Mouse (Mus musculus): ENCODE measurements around the gene Gm12258. TPM values are rescaled to one million over a fixed set of nuclear protein-coding genes. Genes with fewer than 3 reads are reported as not detected.

Gene Gm12258
- polyA plus RNA-seq, 1 experiment from 2014 or later, result 11.4 TPM

GRCm38 (mm10) chr11:58867954-58868330 lies 21.0 kb downstream of the Gm12258 start:
- no peak overlapping the region for H3K9ac ChIP-seq (replicated peaks; ENCODE audit: low read depth, low read length)
- no peak overlapping the region for H3K27ac ChIP-seq (ENCODE audit: low read length)

DNA sequence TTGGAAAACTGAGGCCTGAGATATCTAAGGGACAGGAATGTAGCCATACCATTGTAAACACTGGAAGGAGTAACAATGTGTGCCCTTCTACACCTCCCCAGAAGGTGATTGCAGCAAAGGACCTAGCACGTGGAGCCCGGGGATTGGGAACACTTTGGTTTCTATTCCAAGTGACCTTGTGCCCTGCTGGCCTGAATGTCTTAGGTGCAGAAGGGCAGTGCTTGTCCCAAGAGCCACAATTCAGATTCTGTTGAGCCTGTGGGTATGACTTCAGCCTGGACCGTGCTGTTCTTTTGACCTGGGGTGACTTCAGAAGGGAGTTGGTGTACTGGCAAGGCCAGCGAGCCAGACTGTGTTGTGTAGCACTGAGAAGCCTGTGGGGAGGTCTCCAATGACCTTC lies 24.0 kb downstream of the Gm12258 start:
- Histone ChIP-seq H3K4me3 (ENCODE audit: low read depth, low read length) (no peak overlapping the region), H3K4me1 (ENCODE audit: control insufficient read depth, insufficient read depth, low read length) (peaks cover 4% of the 10 kb centered on the region; the same call in 1 of the 2 replicates), H3K9me3 (ENCODE audit: control insufficient read depth, low read depth, low read length) (no peaks in the 10 kb centered on the region), H3K27ac (ENCODE audit: low read length) (no peak overlapping the region), H3K27me3 (ENCODE audit: control insufficient read depth, insufficient read depth, low read length) (no peaks in the 10 kb centered on the region), H3K4me2 (replicated peaks; ENCODE audit: low read depth, low read length) (no peak overlapping the region), H3K9ac (replicated peaks; ENCODE audit: low read depth, low read length) (no peak overlapping the region), H3K36me3 (ENCODE audit: control insufficient read depth, insufficient read depth, low read length) (peaks cover 12% of the 10 kb centered on the region; the same call in 1 of the 2 replicates)
- 79% methylated on average over 4 of the region's 4 CpGs for WGBS
- no peak for ATAC-seq (ENCODE audit: insufficient number of reproducible peaks, insufficient read depth, low FRiP score, low read depth)

More at GRCm38 (mm10) chr11:58867954-58868330, 21.0 kb downstream of the Gm12258 start:
- H3K4me1 ChIP-seq (ENCODE audit: control insufficient read depth, insufficient read depth, low read length), result peaks cover 4% of the 10 kb centered on the region; the same call in 1 of the 2 replicates
- H3K9me3 ChIP-seq (ENCODE audit: control insufficient read depth, low read depth, low read length), result no peaks in the 10 kb centered on the region
- H3K4me2 ChIP-seq (replicated peaks; ENCODE audit: low read depth, low read length), result peak overlapping the region; percentile 62
- 82% methylated on average over 6 of the region's 6 CpGs for WGBS
- H3K36me3 ChIP-seq (ENCODE audit: control insufficient read depth, insufficient read depth, low read length), result peaks cover 12% of the 10 kb centered on the region; the same call in 1 of the 2 replicates
- ATAC-seq (ENCODE audit: insufficient number of reproducible peaks, insufficient read depth, low FRiP score, low read depth), result no peak
- no peaks in the 10 kb centered on the region for H3K27me3 ChIP-seq (ENCODE audit: control insufficient read depth, insufficient read depth, low read length)
- H3K4me3 ChIP-seq (ENCODE audit: low read depth, low read length), result peak overlapping the region; percentile 53

GRCm38 (mm10) chr11:58883756-58884155 lies 36.8 kb downstream of the Gm12258 start:
- Histone ChIP-seq H3K27ac (ENCODE audit: low read length) (no peak overlapping the region), H3K9me3 (ENCODE audit: control insufficient read depth, low read depth, low read length) (no peaks in the 10 kb centered on the region), H3K4me2 (replicated peaks; ENCODE audit: low read depth, low read length) (no peak overlapping the region), H3K4me3 (ENCODE audit: low read depth, low read length) (no peak overlapping the region), H3K36me3 (ENCODE audit: control insufficient read depth, insufficient read depth, low read length) (peaks cover 29% of the 10 kb centered on the region), H3K4me1 (ENCODE audit: control insufficient read depth, insufficient read depth, low read length) (no peaks in the 10 kb centered on the region), H3K27me3 (ENCODE audit: control insufficient read depth, insufficient read depth, low read length) (no peaks in the 10 kb centered on the region), H3K9ac (replicated peaks; ENCODE audit: low read depth, low read length) (no peak overlapping the region)
- WGBS, result 82% methylated on average over 8 of the region's 8 CpGs
- no peak for ATAC-seq (ENCODE audit: insufficient number of reproducible peaks, insufficient read depth, low FRiP score, low read depth)

- Histone ChIP-seq H3K4me3 (ENCODE audit: low read depth, low read length) (no peak overlapping the region), H3K36me3 (ENCODE audit: control insufficient read depth, insufficient read depth, low read length) (peaks cover 37% of the 10 kb centered on the region), H3K4me2 (replicated peaks; ENCODE audit: low read depth, low read length) (no peak overlapping the region), H3K4me1 (ENCODE audit: control insufficient read depth, insufficient read depth, low read length) (no peaks in the 10 kb centered on the region), H3K27ac (ENCODE audit: low read length) (no peak overlapping the region), H3K9me3 (ENCODE audit: control insufficient read depth, low read depth, low read length) (no peaks in the 10 kb centered on the region), H3K27me3 (ENCODE audit: control insufficient read depth, insufficient read depth, low read length) (no peaks in the 10 kb centered on the region), H3K9ac (replicated peaks; ENCODE audit: low read depth, low read length) (no peak overlapping the region)
- no peak for ATAC-seq (ENCODE audit: insufficient number of reproducible peaks, insufficient read depth, low FRiP score, low read depth)
- WGBS, result 90% methylated on average over 10 of the region's 10 CpGs
Observed at GRCm38 (mm10) chr11:58890511-58890910, 43.6 kb downstream of the Gm12258 start.

DNA sequence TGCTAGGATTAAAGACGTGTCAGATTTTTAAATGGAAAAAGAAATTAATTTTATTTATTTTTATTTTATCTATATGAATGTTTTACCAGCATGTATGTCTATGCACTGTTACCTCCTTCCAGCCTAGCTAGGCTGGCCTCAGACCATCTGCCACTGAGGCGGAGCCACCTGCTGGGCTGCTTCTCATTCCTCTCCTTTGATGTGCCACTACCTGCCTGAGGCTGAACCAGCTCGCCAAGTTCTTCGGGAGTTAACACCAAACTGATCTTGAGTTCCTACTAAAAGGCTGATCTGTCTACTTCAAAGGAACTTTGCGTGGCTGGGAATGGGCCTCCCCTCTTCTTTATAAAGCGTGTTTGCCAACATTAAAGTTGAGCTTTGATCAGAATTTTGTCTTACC lies 47.5 kb downstream of the Gm12258 start:
- H3K4me2 ChIP-seq (replicated peaks; ENCODE audit: low read depth, low read length), result no peak overlapping the region
- WGBS, result 68% methylated on average over 6 of the region's 6 CpGs
- no peak overlapping the region for H3K27ac ChIP-seq (ENCODE audit: low read length)
- H3K27me3 ChIP-seq (ENCODE audit: control insufficient read depth, insufficient read depth, low read length), result no peaks in the 10 kb centered on the region
- H3K9ac ChIP-seq (replicated peaks; ENCODE audit: low read depth, low read length), result no peak overlapping the region
- no peak overlapping the region for H3K4me3 ChIP-seq (ENCODE audit: low read depth, low read length)
- no peak for ATAC-seq (ENCODE audit: insufficient number of reproducible peaks, insufficient read depth, low FRiP score, low read depth)
- H3K36me3 ChIP-seq (ENCODE audit: control insufficient read depth, insufficient read depth, low read length), result peaks cover 47% of the 10 kb centered on the region
- H3K4me1 ChIP-seq (ENCODE audit: control insufficient read depth, insufficient read depth, low read length), result no peaks in the 10 kb centered on the region
- no peaks in the 10 kb centered on the region for H3K9me3 ChIP-seq (ENCODE audit: control insufficient read depth, low read depth, low read length)

- no peaks in the 10 kb centered on the region for H3K27me3 ChIP-seq (ENCODE audit: control insufficient read depth, insufficient read depth, low read length)
- WGBS, result 88% methylated on average over 6 of the region's 6 CpGs
- no peak overlapping the region for H3K4me2 ChIP-seq (replicated peaks; ENCODE audit: low read depth, low read length)
- no peak overlapping the region for H3K4me3 ChIP-seq (ENCODE audit: low read depth, low read length)
- H3K36me3 ChIP-seq (ENCODE audit: control insufficient read depth, insufficient read depth, low read length), result peaks cover 40% of the 10 kb centered on the region
- H3K9ac ChIP-seq (replicated peaks; ENCODE audit: low read depth, low read length), result no peak overlapping the region
- no peak for ATAC-seq (ENCODE audit: insufficient number of reproducible peaks, insufficient read depth, low FRiP score, low read depth)
- no peaks in the 10 kb centered on the region for H3K4me1 ChIP-seq (ENCODE audit: control insufficient read depth, insufficient read depth, low read length)
- no peak overlapping the region for H3K27ac ChIP-seq (ENCODE audit: low read length)
- H3K9me3 ChIP-seq (ENCODE audit: control insufficient read depth, low read depth, low read length), result no peaks in the 10 kb centered on the region
Observed at GRCm38 (mm10) chr11:58897485-58897884, 50.5 kb downstream of the Gm12258 start.

DNA sequence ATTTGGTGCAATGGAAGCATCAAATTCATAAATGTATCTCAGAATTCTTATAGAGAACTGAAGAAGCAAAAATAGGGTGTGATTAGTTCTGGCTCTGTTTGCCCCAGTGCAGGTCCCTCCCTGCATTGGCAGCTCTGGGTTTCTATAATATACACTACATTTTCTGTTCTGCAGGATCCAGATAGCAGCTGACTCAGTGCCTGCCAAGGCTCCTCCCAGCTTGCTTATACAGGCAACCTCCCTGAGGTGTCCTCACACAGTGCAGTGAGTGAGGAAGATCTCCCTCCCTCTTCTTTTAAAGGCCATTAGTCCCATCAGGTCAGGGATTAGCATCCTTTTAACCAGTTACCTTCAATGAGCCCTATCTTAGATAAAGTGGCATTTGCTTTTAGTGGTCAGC lies 54.1 kb downstream of the Gm12258 start:
- Histone ChIP-seq H3K9me3 (ENCODE audit: control insufficient read depth, low read depth, low read length) (no peaks in the 10 kb centered on the region), H3K4me1 (ENCODE audit: control insufficient read depth, insufficient read depth, low read length) (peaks cover 7% of the 10 kb centered on the region; the same call in 1 of the 2 replicates), H3K4me2 (replicated peaks; ENCODE audit: low read depth, low read length) (no peak overlapping the region), H3K36me3 (ENCODE audit: control insufficient read depth, insufficient read depth, low read length) (peaks cover 27% of the 10 kb centered on the region), H3K9ac (replicated peaks; ENCODE audit: low read depth, low read length) (no peak overlapping the region), H3K27ac (ENCODE audit: low read length) (no peak overlapping the region), H3K27me3 (ENCODE audit: control insufficient read depth, insufficient read depth, low read length) (no peaks in the 10 kb centered on the region), H3K4me3 (ENCODE audit: low read depth, low read length) (no peak overlapping the region)
- no peak for ATAC-seq (ENCODE audit: insufficient number of reproducible peaks, insufficient read depth, low FRiP score, low read depth)

DNA sequence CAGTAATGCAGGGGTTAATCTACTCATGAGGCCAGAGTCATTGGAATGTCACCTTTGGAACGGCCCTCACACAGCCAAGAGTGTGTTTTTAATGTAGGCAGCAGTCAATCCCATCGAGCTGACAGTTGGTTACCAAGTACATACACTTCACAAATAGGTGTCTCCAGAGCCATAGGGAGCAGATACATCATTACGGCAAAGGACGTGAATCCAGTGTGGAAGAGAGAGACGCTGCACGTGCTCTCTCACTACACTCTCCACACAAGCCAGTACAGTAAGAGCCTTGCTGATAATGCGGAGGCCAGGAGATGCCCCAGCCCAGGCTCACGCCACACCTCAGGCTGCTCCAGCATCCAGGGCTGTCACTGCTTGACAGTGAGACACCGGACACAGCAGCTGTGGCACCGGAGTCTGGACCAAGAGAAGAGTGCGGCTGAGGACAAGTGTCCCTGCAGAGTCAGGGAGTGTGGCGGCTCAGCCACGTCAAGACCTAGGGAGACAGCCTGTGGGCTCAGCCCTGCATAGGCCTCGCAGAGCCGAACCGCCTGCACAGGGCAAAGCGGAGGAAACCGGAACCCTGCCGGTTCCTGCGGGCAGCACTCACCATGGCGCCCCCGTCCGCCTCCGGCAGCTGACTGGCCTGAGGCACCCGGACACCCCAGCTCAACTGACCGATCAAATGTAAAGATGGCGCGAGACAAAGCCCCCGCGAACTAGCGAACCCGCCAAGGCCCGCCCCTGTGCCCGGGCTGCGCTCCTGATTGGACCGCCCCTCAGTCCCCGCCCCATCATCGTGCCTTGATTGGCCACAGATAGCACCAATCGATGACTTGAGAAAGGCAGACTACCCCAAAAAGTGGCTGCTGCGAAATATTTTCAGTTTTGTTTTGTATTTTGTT lies 56.8 kb downstream of the Gm12258 start, which contains the start of gene Zfp39:
TSS of gene Zfp39 (minus strand) at position 715 of the 899 bp plus-strand sequence.
- Histone ChIP-seq H3K4me3 (ENCODE audit: low read depth, low read length) (peak within 1 kb of the TSS; percentile 78), H3K9ac (replicated peaks; ENCODE audit: low read depth, low read length) (peak within 1 kb of the TSS; percentile 76), H3K27ac (ENCODE audit: low read length) (peak within 1 kb of the TSS; percentile 81), H3K27me3 (ENCODE audit: control insufficient read depth, insufficient read depth, low read length) (no peaks in the 10 kb centered on the region), H3K36me3 (ENCODE audit: control insufficient read depth, insufficient read depth, low read length) (peaks cover 19% of the 10 kb centered on the region), H3K4me1 (ENCODE audit: control insufficient read depth, insufficient read depth, low read length) (peaks cover 7% of the 10 kb centered on the region; the same call in 1 of the 2 replicates), H3K4me2 (replicated peaks; ENCODE audit: low read depth, low read length) (peak within 1 kb of the TSS; percentile 72), H3K9me3 (ENCODE audit: control insufficient read depth, low read depth, low read length) (no peaks in the 10 kb centered on the region)
- peak; percentile 97 for ATAC-seq (ENCODE audit: insufficient number of reproducible peaks, insufficient read depth, low FRiP score, low read depth)
- under 1% methylated on average over 40 of the region's 40 CpGs for WGBS
